Mouse (Mus musculus) brown adipose tissue, adult 24 weeks (tissue): ENCODE results near the gene Myl10. TPM values are rescaled to one million over a fixed set of nuclear protein-coding genes. Genes with fewer than 3 reads are reported as not detected.
"Not testable (repeated sequence)": the region's sequence is repeated elsewhere in the genome, so short reads cannot be mapped to it uniquely, and the experiment has no call there.

ENCODE experiments used
- H3K27ac ChIP-seq: fragments of 200-500 bp; replicated peaks from 2 replicates; pipeline ENCODE4 v1.5.1; 2012; ENCODE audit warnings: low read depth, mild to moderate bottlenecking, low read length
- H3K4me1 ChIP-seq: fragments of 200-500 bp; 2 replicates; pipeline ENCODE4 v1.6.1; 2012; ENCODE audit warnings: low read length, mixed read lengths; ENCODE audit not compliant: control insufficient read depth, insufficient read depth, insufficient read length
- H3K4me3 ChIP-seq: fragments of 200-500 bp; 2 replicates; pipeline ENCODE4 v1.5.1; 2012; ENCODE audit warnings: low read depth, mild to moderate bottlenecking, low read length, moderate library complexity; ENCODE audit not compliant: insufficient read depth
- polyA plus RNA-seq: library from polyadenylated mRNA; stranded (reverse); fragments of >200 nt; gene quantifications from 2 replicates; pipeline ENCODE4 v1.2.4, GENCODE M21; 2012; ENCODE audit not compliant: missing spikeins, insufficient read depth, insufficient read length

Myl10 gene
- polyA plus RNA-seq, 1 experiment: not detected

DNA sequence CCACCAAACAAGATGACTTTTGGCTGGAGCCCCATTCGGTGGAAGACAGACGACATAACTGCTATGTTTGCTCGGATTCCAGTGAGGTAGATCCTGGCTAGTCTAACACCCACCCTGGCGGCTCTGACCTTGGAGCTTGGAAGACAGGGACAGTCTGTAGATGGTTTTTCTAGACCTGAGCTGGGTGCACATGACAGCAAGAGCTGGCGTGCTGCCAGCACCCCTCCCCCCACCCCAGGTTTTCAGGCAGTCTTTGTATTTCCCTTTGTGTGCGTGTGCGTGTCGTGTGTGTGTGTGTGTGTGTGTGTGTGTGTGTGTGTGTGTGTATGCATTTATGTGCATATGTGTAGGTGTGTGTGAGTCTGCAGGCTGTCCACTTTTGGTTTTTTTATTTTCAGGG is 25.7 kb downstream of the Myl10 start:
- H3K27ac ChIP-seq: no peak overlapping the region
- H3K4me1 ChIP-seq: no peaks in the 10 kb centered on the region
- no peak overlapping the region for H3K4me3 ChIP-seq

DNA sequence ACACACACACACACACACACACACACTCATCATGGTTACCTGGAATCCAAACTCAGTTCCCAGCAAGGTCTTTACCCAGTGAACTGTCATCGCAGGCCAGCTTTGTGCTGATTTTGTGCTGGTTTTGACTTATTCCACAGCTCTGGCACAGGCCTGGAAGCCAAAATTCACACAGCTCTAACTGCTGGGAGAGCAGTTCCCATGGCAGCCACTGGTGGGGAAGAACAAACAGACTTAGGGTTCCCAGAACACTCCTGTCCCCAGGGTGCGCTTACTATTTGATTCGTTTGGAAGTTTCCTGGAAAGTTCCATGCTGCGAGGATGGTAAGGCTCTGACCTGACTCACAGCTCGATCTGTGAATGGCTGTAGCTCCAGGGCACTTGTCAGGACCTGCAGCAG is 28.6 kb downstream of the Myl10 start:
- Histone ChIP-seq H3K4me3 (no peak overlapping the region), H3K27ac (no peak overlapping the region), H3K4me1 (no peaks in the 10 kb centered on the region)

DNA sequence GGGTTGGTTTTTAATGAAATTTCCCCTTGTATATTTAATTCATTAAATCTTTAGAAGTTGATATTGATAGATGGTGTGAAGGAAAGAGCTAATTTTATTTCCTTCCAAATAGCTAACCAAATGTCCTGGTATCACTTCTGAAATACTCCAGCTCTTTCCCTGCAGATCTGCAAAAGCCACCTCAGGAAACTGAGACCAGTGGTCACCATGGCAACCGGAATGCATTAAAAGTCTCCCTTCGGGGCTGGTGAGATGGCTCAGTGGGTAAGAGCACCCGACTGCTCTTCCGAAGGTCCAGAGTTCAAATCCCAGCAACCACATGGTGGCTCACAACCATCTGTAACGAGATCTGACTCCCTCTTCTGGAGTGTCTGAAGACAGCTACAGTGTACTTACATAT is 33.3 kb downstream of the Myl10 start:
- not testable (repeated sequence) for H3K27ac ChIP-seq, H3K4me3 ChIP-seq, H3K4me1 ChIP-seq

DNA sequence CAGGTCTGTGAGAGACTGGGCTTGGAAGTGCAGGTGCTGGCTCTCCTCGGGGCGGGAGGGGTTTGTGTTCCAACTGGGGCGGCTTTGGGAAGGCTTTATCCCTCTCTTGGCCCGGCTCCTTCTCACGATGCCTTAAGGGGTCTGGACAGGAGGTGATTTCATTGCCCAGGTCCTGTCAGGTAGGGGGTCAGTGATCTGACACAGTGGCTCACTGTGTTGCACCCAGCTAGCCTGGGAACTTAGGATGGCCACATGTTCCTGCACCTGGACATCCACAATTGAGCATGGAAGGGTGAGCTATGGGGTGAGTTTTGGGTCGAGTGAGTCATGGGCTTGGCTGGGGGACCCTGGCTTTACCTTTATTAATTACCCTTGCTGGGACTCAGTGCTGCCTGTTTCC is 46.0 kb downstream of the Myl10 start:
- no peaks in the 10 kb centered on the region for H3K4me1 ChIP-seq
- H3K4me3 ChIP-seq: no peak overlapping the region
- H3K27ac ChIP-seq: no peak overlapping the region

DNA sequence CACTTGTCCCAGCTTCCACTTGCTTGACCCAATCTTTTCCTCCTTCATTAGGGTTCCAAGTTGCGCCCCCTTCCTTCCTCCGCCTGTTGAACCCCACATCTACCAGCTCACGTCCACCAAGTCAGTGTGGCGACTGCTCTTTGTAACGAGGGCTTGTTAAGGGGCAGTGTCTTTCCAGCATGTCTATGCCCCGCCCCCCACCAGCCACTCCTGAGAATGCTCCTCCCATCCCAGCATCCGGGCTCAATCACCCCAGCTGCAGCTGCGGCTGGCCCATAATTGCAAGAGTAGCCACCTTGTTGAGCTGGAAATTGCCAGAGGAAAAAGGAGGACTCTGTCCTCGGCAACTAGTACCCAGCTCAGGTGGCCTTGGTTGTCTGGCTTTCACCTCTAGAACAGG is 53.6 kb downstream of the Myl10 start:
- Histone ChIP-seq H3K4me1 (no peaks in the 10 kb centered on the region), H3K4me3 (no peak overlapping the region), H3K27ac (no peak overlapping the region)

Other genes with a start within 250 kb of the Myl10 start
- 31.0 and 45.7 TPM in 2 replicates for gene Cux1, start 125.7 kb upstream of the Myl10 start, polyA plus RNA-seq
- gene Col26a1, start 190.1 kb downstream of the Myl10 start, polyA plus RNA-seq: not detected in 2 replicates
- gene Ift22, start 215.0 kb downstream of the Myl10 start, polyA plus RNA-seq: 13.4 and 14.6 TPM in 2 replicates